Mouse (Mus musculus) cerebellum, adult 2 months (tissue): Measurements from ENCODE around the gene Rpusd3.

Experiments
- CTCF ChIP-seq: fragments of 200-500 bp; IDR thresholded peaks from 2 replicates; pipeline ENCODE4 v1.5.1; 2011; ENCODE audit warnings: low read depth, mild to moderate bottlenecking, control low read depth, low read length, moderate library complexity, borderline replicate concordance; ENCODE audit not compliant: insufficient read depth
- POLR2A ChIP-seq: fragments of 200-500 bp; IDR thresholded peaks from 2 replicates; pipeline ENCODE4 v1.6.1; 2011; ENCODE audit warnings: low read length, control low read depth, borderline replicate concordance; ENCODE audit not compliant: insufficient read depth

DNA sequence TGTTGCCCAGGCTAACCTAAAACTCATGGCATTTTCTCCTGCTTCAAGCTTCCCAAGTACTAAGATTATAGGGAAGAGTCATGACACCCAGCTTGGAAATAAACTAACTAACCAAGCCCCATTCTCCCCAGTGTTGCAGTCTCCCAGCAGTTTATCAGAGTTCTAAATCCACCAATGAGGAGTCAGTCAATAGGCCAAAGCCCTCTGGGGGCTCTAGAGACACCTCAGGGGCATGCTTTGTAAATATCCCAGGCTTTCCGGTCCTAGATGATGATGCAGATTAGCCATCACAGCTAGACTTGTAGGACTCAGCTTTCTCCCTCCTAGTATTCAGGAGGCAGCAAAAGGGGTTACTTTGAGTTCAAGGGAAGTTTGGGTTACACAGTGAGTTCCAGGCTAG, 9.1 kb downstream of the Rpusd3 start:
- TF ChIP-seq CTCF (no peak), POLR2A (no peak)
